Mouse (Mus musculus): ENCODE measurements around the gene Amfr. TPM values are rescaled to one million over a fixed set of nuclear protein-coding genes. Genes with fewer than 3 reads are reported as not detected.

Gene Amfr
- polyA plus RNA-seq, 1 experiment: 84.7 TPM

DNA sequence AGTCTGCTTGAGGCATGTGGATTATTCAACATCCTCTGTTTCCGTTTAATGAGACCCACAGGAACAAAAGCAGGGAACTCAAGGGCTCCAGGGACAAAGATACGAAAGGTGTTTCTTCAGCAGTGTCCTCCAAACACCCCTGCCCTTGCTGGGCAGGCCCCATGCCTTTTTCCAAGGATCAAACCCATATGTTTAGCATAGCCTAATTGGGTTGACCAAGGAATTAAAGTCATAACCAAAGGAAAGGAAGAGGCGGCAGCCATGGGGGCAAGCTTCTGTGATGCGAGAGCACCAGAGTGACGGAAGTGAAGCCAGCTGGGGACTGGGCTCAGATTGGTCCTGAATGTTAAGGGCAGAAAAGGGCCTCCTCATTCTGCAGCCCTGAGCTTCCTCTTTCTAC, 40.4 kb downstream of the Amfr start:
- no peak for TF ChIP-seq CTCF (IDR thresholded peaks at IDR 0.05; ENCODE audit: low read depth, low read length)
- TF ChIP-seq POLR2A (IDR thresholded peaks at IDR 0.05; ENCODE audit: borderline replicate concordance, low read depth, low read length): no peak
- Histone ChIP-seq H3K4me3 (ENCODE audit: insufficient read depth, low read length) (no peak overlapping the region), H3K27ac (ENCODE audit: insufficient read depth, low read depth, low read length) (no peak overlapping the region), H3K4me1 (ENCODE audit: control insufficient read depth, insufficient read depth, low read length) (no peaks in the 10 kb centered on the region)

DNA sequence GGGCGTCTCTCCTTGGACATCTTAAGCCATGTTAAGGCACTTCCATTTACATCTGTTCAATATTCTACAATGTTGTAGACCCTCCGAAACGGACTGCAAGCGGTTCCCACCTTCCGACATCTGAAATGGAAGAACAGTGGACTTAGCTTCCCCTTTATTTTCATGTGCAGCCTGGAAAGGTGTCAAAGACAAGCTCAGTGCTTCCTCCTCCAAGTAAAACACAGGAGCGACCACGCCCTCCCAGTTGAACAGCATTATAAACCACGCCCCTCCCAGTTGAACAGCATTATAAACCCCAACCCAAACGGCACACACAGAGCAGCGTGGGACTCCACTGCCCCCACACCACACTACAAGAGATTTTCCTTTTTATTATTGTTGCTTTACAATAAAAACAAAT, 41.2 kb downstream of the Amfr start:
- H3K4me3 ChIP-seq (ENCODE audit: insufficient read depth, low read length): no peak overlapping the region
- no peak overlapping the region for H3K27ac ChIP-seq (ENCODE audit: insufficient read depth, low read depth, low read length)
- TF ChIP-seq CTCF (IDR thresholded peaks at IDR 0.05; ENCODE audit: low read depth, low read length): no peak
- no peak for TF ChIP-seq POLR2A (IDR thresholded peaks at IDR 0.05; ENCODE audit: borderline replicate concordance, low read depth, low read length)
- no peaks in the 10 kb centered on the region for H3K4me1 ChIP-seq (ENCODE audit: control insufficient read depth, insufficient read depth, low read length)

DNA sequence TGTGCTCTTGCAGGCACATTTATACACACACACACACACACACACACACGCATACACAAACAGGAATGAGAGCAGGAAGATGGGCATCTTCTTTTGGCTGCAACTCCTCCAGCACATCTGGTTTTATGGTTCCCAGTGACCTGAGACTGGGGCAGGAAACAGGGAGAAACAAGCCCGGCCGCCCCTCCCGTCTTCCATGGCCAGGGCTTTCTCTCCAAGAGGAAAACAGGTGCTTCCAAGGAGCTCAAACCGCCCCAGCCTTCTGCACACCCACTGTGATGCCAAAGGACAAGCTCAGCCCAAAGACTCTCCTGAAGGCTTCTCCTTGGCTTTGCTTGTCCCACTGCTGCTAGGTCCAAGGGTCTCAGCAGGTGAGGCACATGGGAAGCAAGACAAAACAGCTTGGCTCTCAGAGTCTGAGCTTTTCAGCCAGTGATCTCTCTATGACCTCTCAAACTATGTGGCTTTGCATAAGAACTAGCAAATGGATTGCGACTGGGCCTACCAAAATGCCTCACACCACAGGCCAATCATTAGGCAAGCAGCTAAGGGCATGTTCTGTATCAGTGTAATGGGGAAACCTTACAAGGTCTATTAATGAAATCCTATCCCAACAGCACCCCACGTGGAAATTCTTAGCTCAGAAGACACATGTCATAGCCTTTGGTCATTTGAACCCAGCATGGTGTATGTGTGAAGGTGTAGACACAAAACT, 42.9 kb downstream of the Amfr start:
- H3K4me3 ChIP-seq (ENCODE audit: insufficient read depth, low read length): no peak overlapping the region
- TF ChIP-seq CTCF (IDR thresholded peaks at IDR 0.05; ENCODE audit: low read depth, low read length): no peak
- no peak for TF ChIP-seq POLR2A (IDR thresholded peaks at IDR 0.05; ENCODE audit: borderline replicate concordance, low read depth, low read length)
- H3K4me1 ChIP-seq (ENCODE audit: control insufficient read depth, insufficient read depth, low read length): no peaks in the 10 kb centered on the region
- H3K27ac ChIP-seq (ENCODE audit: insufficient read depth, low read depth, low read length): no peak overlapping the region

DNA sequence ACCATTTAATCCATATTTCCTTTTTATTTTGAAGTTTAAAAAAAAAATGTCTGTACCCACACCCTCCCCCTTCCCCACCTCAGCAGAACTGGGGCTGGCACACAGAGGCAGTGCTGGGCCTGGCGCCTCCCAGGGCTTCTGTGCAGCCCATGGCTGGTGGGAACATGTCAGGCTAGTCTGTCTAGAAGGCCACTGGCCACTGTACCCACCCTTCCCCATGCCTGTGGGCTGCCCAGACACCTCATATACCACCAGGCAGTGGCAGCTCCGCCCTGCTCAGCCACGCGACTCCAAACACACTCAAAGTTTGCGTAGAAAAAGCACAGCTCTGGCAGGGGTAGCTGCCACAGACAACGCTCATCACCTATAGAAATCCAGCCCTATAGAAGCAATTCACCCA, 44.3 kb downstream of the Amfr start:
- Histone ChIP-seq H3K4me1 (ENCODE audit: control insufficient read depth, insufficient read depth, low read length) (no peaks in the 10 kb centered on the region), H3K27ac (ENCODE audit: insufficient read depth, low read depth, low read length) (no peak overlapping the region), H3K4me3 (ENCODE audit: insufficient read depth, low read length) (no peak overlapping the region)
- TF ChIP-seq CTCF (IDR thresholded peaks at IDR 0.05; ENCODE audit: low read depth, low read length) (no peak), POLR2A (IDR thresholded peaks at IDR 0.05; ENCODE audit: borderline replicate concordance, low read depth, low read length) (no peak)

DNA sequence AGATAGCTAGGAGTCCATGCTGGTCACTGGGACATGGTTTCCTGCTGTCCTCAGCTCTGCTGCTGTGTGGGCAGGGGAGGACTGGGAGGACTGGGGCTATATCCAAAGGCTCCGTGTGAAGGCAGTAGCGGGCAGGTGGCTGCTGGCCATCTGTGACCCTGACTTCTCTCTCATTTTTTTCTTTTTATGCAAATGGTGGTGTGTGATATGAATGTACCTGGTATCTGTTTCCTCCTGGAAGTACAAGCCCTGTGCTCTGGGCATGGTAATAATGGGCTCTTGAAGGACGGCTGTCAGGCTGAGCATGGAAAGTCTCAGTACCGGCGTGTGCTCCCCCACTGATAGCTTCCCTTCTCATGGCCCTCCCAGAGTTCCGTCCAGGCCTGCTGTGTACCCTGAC, 51.7 kb downstream of the Amfr start:
- TF ChIP-seq CTCF (IDR thresholded peaks at IDR 0.05; ENCODE audit: low read depth, low read length) (no peak), POLR2A (IDR thresholded peaks at IDR 0.05; ENCODE audit: borderline replicate concordance, low read depth, low read length) (no peak)
- Histone ChIP-seq H3K4me3 (ENCODE audit: insufficient read depth, low read length) (no peak overlapping the region), H3K27ac (ENCODE audit: insufficient read depth, low read depth, low read length) (no peak overlapping the region), H3K4me1 (ENCODE audit: control insufficient read depth, insufficient read depth, low read length) (no peaks in the 10 kb centered on the region)

DNA sequence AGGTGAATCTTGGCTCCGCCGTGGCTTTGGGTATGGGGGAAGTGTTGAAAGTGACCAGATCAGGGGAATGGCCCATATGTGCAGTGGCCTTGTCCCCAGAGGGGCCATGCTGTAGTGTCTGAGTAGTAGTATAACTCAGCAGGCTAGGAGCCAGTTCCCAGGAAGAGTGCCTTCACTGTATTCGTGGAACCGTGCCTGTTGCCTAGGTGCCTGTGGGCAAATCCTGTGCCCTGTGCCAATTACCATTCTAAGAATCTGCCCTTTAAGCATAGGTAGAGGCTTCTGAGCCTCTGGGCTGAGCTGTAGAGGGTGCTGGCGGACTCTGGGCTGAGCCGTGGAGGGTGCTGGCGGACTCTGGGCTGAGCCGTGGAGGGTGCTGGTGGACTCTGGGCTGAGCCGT, 54.2 kb downstream of the Amfr start:
- Histone ChIP-seq H3K4me1 (ENCODE audit: control insufficient read depth, insufficient read depth, low read length) (no peaks in the 10 kb centered on the region), H3K27ac (ENCODE audit: insufficient read depth, low read depth, low read length) (no peak overlapping the region), H3K4me3 (ENCODE audit: insufficient read depth, low read length) (no peak overlapping the region)
- TF ChIP-seq CTCF (IDR thresholded peaks at IDR 0.05; ENCODE audit: low read depth, low read length) (no peak), POLR2A (IDR thresholded peaks at IDR 0.05; ENCODE audit: borderline replicate concordance, low read depth, low read length) (no peak)

DNA sequence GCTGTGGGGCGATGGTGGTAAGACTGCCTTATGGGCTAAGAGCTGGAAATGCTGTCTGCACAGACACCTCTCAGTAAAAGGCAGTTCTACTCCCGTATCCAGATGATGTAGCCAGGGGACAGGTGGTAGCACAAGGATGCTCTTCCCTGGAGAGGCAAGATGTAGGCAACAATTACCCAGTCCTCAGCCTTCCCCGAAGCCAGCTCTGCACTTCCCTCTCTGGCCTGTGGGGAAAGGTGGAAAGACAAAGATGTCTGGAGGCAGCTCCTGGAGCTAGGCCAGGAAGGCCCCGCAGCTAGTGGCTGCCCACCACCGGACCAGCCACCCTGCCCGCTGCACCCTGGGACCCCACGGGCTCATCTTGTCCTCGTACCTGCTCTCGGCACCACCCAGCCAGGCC, 60.1 kb downstream of the Amfr start:
- Histone ChIP-seq H3K27ac (ENCODE audit: insufficient read depth, low read depth, low read length) (no peak overlapping the region), H3K4me3 (ENCODE audit: insufficient read depth, low read length) (no peak overlapping the region), H3K4me1 (ENCODE audit: control insufficient read depth, insufficient read depth, low read length) (no peaks in the 10 kb centered on the region)
- TF ChIP-seq CTCF (IDR thresholded peaks at IDR 0.05; ENCODE audit: low read depth, low read length) (no peak), POLR2A (IDR thresholded peaks at IDR 0.05; ENCODE audit: borderline replicate concordance, low read depth, low read length) (no peak)

DNA sequence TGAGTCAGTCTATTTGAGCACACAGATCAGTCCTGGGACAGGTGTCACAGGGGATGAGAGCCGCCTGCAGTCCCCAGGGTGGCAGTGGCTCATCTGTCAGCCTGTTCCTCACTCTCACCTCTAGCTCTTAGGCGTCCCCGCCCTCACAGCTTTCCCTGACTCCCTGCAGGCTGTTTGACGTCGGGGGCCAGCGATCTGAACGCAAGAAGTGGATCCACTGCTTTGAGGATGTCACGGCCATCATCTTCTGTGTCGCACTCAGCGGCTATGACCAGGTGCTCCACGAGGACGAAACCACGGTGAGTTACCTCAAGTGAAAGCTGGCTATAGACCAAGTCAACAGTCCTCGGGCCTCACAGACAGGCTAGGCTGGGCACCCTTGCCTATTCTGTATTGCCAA, 62.5 kb downstream of the Amfr start:
- Histone ChIP-seq H3K27ac (ENCODE audit: insufficient read depth, low read depth, low read length) (no peak overlapping the region), H3K4me1 (ENCODE audit: control insufficient read depth, insufficient read depth, low read length) (no peaks in the 10 kb centered on the region), H3K4me3 (ENCODE audit: insufficient read depth, low read length) (no peak overlapping the region)
- no peak for TF ChIP-seq POLR2A (IDR thresholded peaks at IDR 0.05; ENCODE audit: borderline replicate concordance, low read depth, low read length)
- no peak for TF ChIP-seq CTCF (IDR thresholded peaks at IDR 0.05; ENCODE audit: low read depth, low read length)

DNA sequence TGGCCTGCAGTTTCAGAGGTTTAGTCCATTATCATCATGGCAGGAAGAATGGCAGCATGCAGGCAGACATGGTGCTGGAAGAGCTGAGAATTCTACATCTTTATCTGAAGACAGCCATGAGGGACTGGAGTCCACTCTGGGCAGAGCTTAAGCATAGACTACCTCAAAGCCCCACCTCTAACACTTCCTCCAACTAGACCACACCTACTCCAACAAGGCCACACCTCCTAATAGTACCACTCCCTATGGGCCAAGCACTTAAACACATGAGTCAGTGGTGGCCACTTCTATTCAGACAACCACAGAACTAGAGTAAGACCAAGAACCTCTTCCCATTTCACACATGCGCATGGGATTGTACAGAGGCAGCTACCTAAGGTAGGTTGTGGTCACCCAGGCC, 66.2 kb downstream of the Amfr start:
- H3K4me3 ChIP-seq (ENCODE audit: insufficient read depth, low read length): no peak overlapping the region
- H3K27ac ChIP-seq (ENCODE audit: insufficient read depth, low read depth, low read length): no peak overlapping the region
- no peaks in the 10 kb centered on the region for H3K4me1 ChIP-seq (ENCODE audit: control insufficient read depth, insufficient read depth, low read length)
- no peak for TF ChIP-seq POLR2A (IDR thresholded peaks at IDR 0.05; ENCODE audit: borderline replicate concordance, low read depth, low read length)
- TF ChIP-seq CTCF (IDR thresholded peaks at IDR 0.05; ENCODE audit: low read depth, low read length): no peak

DNA sequence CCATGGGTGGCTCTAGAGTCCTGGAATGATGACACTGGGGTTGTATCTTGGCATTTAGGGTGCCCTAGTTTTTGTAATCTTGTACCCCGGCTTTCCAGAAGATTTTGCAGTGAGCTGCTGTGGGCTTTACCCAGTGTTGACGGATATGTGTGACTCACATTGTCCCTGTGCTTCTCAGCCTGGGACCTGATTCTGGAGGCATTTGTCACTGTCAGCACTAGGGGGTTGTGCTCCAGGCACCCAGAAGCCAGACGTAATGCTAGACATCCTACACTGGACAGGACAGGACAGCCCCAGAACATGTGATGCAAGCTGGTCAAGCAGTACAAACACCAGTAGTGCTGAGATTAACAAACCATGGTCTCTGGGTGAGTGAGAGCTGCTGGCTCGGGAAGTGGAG, 66.9 kb downstream of the Amfr start:
- no peak for TF ChIP-seq POLR2A (IDR thresholded peaks at IDR 0.05; ENCODE audit: borderline replicate concordance, low read depth, low read length)
- TF ChIP-seq CTCF (IDR thresholded peaks at IDR 0.05; ENCODE audit: low read depth, low read length): no peak
- Histone ChIP-seq H3K4me1 (ENCODE audit: control insufficient read depth, insufficient read depth, low read length) (no peaks in the 10 kb centered on the region), H3K27ac (ENCODE audit: insufficient read depth, low read depth, low read length) (no peak overlapping the region), H3K4me3 (ENCODE audit: insufficient read depth, low read length) (no peak overlapping the region)
